Mouse (Mus musculus) liver, embryonic 14.5 days (tissue): Measurements from ENCODE around the gene Calhm2. TPM values are rescaled to one million over a fixed set of nuclear protein-coding genes. Genes with fewer than 3 reads are reported as not detected.

Experiments used
- ATAC-seq: fragments of 200-750 bp; cut with Nextera tagmentation; 2 replicates; pipeline ENCODE4 v1.8.0; 2017; ENCODE audit warnings: moderate number of reproducible peaks, mild to moderate bottlenecking, moderate library complexity; ENCODE audit not compliant: insufficient read depth
- DNase-seq, 3 experiments: peaks; one replicate each; pipeline ENCODE4 v3.0.0-alpha.2; 2012 to 2013; ENCODE audit warnings: low read depth in 3 of 3, low spot score in 3 of 3
- H3K27ac ChIP-seq: fragments of 300-500 bp; sonication (generic); 2 replicates; pipeline ENCODE4 v1.5.1; 2014; ENCODE audit warnings: moderate library complexity, mild to moderate bottlenecking, control low read depth, inconsistent platforms
- H3K27me3 ChIP-seq: fragments of 300-500 bp; sonication (generic); 2 replicates; pipeline ENCODE4 v1.6.1; 2014; ENCODE audit warnings: mild to moderate bottlenecking, low read length, moderate library complexity; ENCODE audit not compliant: control insufficient read depth, insufficient read depth
- H3K36me3 ChIP-seq: fragments of 300-500 bp; sonication (generic); replicated peaks from 2 replicates; pipeline ENCODE4 v1.6.1; 2014; ENCODE audit warnings: low read depth; ENCODE audit not compliant: control insufficient read depth, insufficient read depth
- H3K4me1 ChIP-seq, 2 experiments: fragments of 200-500 bp in 1 of 2; fragments of 300-500 bp in 1 of 2; sonication (generic) in 1 of 2; replicated peaks; 2 replicates each; pipeline ENCODE4 v1.6.1; 2012 to 2014; ENCODE audit warnings: antibody characterized with exemption in 1 of 2, inconsistent platforms in 1 of 2, low read length in 1 of 2; ENCODE audit not compliant: control insufficient read depth in 2 of 2, insufficient read depth in 2 of 2
- H3K4me2 ChIP-seq: fragments of 300-500 bp; sonication (generic); 2 replicates; pipeline ENCODE4 v1.6.1; 2014; ENCODE audit warnings: low read depth, mild to moderate bottlenecking, control low read depth, moderate library complexity
- H3K4me3 ChIP-seq, 2 experiments: fragments of 200-500 bp in 1 of 2; fragments of 300-500 bp in 1 of 2; sonication (generic) in 1 of 2; 2 replicates each; pipeline ENCODE4 v1.5.1; 2012 to 2014; ENCODE audit warnings: low read depth in 2 of 2, low read length in 2 of 2, mild to moderate bottlenecking in 2 of 2, control low read depth in 1 of 2, inconsistent platforms in 1 of 2, moderate library complexity in 1 of 2; ENCODE audit not compliant: insufficient read depth in 1 of 2
- H3K9ac ChIP-seq: fragments of 300-500 bp; sonication (generic); replicated peaks from 2 replicates; pipeline ENCODE4 v1.6.1; 2014; ENCODE audit warnings: mild to moderate bottlenecking, control low read depth, moderate library complexity
- H3K9me3 ChIP-seq: fragments of 300-500 bp; sonication (generic); 2 replicates; pipeline ENCODE4 v1.6.1; 2016; ENCODE audit warnings: low read length, mixed read lengths; ENCODE audit not compliant: control insufficient read depth
- CTCF ChIP-seq: IDR thresholded peaks from 2 replicates; pipeline ENCODE4 v1.5.1; 2016; ENCODE audit warnings: antibody characterized with exemption, low read depth, control low read depth
- EP300 ChIP-seq: IDR thresholded peaks from 2 replicates; pipeline ENCODE4 v1.6.1; 2016; ENCODE audit warnings: antibody characterized with exemption, low read depth
- WGBS: fragments of 180-500 bp; shearing (Covaris S2); extraction: QIAGEN DNeasy Blood & Tissue Kit; methylation state at CpG from one replicate; pipeline ENCODE4 v1.1.7; 2014; ENCODE audit not compliant: insufficient replicate concordance; 5-methylcytosine and 5-hydroxymethylcytosine counted together
- polyA plus RNA-seq, 2 experiments: library from polyadenylated mRNA; depleted of rRNA in 1 of 2; stranded (reverse) in 1 of 2; unstranded in 1 of 2; fragments of >200 nt; fragmentation: Nextera tagmentation in 1 of 2; extraction: Ambion mirVana in 1 of 2; gene quantifications; 2 replicates each; pipeline versions ENCODE4 v1.2.1 to v1.2.3; 2012 to 2014

The Calhm2 gene
- polyA plus RNA-seq, 2 experiments, result 0.29 to 1.5 TPM

GRCm38 (mm10) chr19:47104641-47105271 is 33.3 kb downstream of the Calhm2 start:
- Histone ChIP-seq H3K4me3 (no peak overlapping the region), H3K9ac (no peak overlapping the region), H3K36me3 (peaks cover 68% of the 10 kb centered on the region), H3K9me3 (no peaks in the 10 kb centered on the region), H3K4me2 (no peak overlapping the region), H3K27me3 (no peaks in the 10 kb centered on the region), H3K27ac (no peak overlapping the region), H3K4me1 (no peaks in the 10 kb centered on the region)
- 81% methylated on average over 9 of the region's 9 CpGs for WGBS
- TF ChIP-seq CTCF, result no peak
- TF ChIP-seq EP300, result no peak
- ATAC-seq (no peak), DNase-seq (no peak)

- no peak overlapping the region for H3K27ac ChIP-seq
- TF ChIP-seq EP300, result no peak
- TF ChIP-seq CTCF, result no peak
- DNase-seq, result no peak
- peaks cover 56% of the 10 kb centered on the region for H3K36me3 ChIP-seq
- no peak for ATAC-seq
- H3K9ac ChIP-seq, result no peak overlapping the region
- H3K4me3 ChIP-seq, result no peak overlapping the region
- 71% methylated on average over 5 of the region's 5 CpGs for WGBS
- H3K27me3 ChIP-seq, result no peaks in the 10 kb centered on the region
- no peaks in the 10 kb centered on the region for H3K9me3 ChIP-seq
- H3K4me1 ChIP-seq, result no peaks in the 10 kb centered on the region
- H3K4me2 ChIP-seq, result no peak overlapping the region
These were observed 37.0 kb downstream of the Calhm2 start for GRCm38 (mm10) chr19:47101080-47101479.

DNA sequence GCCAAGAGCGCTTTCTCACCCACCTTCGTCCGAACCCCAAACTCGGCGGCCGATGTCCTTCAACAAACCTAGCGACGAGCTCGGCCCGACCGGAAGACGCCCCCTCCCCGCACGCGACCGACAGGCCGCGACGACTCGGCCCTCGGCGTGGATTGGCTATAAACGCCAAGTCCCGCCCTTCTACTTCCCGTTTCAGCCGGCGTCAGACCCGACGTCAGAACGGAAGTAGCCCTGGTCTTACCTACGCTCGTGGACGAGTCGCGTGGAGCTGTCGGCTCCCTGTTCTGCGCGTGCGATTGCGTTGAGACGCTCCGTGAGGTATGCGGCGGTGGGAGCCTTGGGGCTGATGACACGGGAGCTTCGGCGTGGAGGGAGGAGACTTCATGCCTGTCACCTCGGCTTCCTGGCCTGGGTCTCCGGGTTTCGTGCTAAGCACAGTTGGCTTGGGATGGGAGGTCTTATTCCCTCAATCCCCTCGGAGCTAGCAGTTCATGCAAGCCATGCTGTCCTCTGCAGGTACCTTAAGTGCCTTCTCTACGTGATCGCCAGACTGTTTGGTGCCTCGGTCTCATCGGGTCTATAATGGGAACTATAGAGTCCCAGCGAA is 47.4 kb downstream of the Calhm2 start, which contains the start of the genes Usmg5 and Pdcd11:
Usmg5 (minus strand) TSS at position 98 of the 607 bp plus-strand sequence.
Pdcd11 (plus strand) TSS at position 219 of the 607 bp plus-strand sequence.
- no peaks in the 10 kb centered on the region for H3K9me3 ChIP-seq
- no peaks in the 10 kb centered on the region for H3K27me3 ChIP-seq
- H3K27ac ChIP-seq, result peak within 1 kb of the TSS; percentile 32
- TF ChIP-seq EP300 (no peak), CTCF (no peak)
- peaks cover 8 to 13% of the 10 kb centered on the region in 2 experiments for H3K4me1 ChIP-seq
- peaks cover 11% of the 10 kb centered on the region for H3K36me3 ChIP-seq
- H3K9ac ChIP-seq, result peak within 1 kb of the TSS; percentile 98
- DNase-seq (peak; percentile 88 to 90 (median 90)), ATAC-seq (peak; percentile 97)
- under 1% methylated on average over 56 of the region's 56 CpGs for WGBS
- peak within 1 kb of the TSS; percentile 90 to 93 for H3K4me3 ChIP-seq
- peak within 1 kb of the TSS; percentile 95 for H3K4me2 ChIP-seq

DNA sequence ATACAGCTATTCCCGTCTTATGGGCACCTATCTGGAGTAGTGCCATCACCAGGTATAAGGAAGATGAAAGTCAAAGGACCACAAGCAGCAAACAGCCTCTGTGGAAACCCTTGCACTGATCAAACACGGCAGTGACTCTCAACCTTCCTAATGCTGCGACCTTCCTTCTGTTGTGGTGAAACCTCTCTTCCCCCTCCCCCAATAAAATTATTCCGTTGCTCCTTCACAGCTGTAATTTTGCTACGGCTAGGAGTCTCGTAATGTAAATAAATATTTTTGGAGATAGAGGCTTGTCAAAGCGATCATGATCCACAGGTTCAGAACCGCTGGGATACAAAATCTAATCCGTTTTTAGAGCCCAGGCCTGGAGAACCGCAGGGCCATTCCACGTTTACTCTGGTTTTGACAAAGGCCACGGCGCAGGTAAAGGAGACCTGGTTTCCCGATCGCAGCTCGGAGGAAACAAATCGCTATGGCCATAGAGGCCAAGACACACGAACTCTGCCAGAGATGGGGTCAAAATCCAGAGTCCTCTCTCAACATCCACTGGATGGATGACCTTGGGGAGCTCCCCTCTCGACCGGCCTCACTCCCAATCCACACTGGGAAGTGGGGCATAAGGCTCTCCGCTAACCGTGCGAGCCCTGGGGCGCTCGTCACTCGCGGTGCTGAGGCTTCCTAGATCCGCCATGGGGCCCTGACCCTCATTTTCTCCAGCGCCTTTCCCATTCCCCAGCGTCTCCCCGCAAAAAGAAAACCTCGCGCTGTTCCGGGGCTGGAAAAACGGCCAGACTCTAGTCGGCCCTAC is 48.2 kb downstream of the Calhm2 start:
- peak; percentile 67 for ATAC-seq
- DNase-seq, result peak in 1 of 3 experiments; percentile 9
- peak overlapping the region; percentile 98 for H3K9ac ChIP-seq
- peaks cover 15% of the 10 kb centered on the region for H3K36me3 ChIP-seq
- WGBS, result 2% methylated on average over 36 of the region's 36 CpGs
- no peaks in the 10 kb centered on the region for H3K27me3 ChIP-seq
- no peaks in the 10 kb centered on the region for H3K9me3 ChIP-seq
- H3K4me3 ChIP-seq, result peak overlapping the region; percentile 90 to 93
- H3K4me2 ChIP-seq, result peak overlapping the region; percentile 95
- TF ChIP-seq CTCF (no peak), EP300 (no peak)
- H3K27ac ChIP-seq, result peak overlapping the region; percentile 32
- peaks cover 8 to 13% of the 10 kb centered on the region in 2 experiments for H3K4me1 ChIP-seq

GRCm38 (mm10) chr19:47088226-47088625 is 49.9 kb downstream of the Calhm2 start:
- DNase-seq (no peak), ATAC-seq (no peak)
- WGBS, result 70% methylated on average over 3 of the region's 3 CpGs
- no peak overlapping the region for H3K27ac ChIP-seq
- peaks cover 8 to 13% of the 10 kb centered on the region in 2 experiments for H3K4me1 ChIP-seq
- no peaks in the 10 kb centered on the region for H3K9me3 ChIP-seq
- H3K4me2 ChIP-seq, result peak overlapping the region; percentile 95; the same call in 1 of the 2 replicates
- H3K27me3 ChIP-seq, result no peaks in the 10 kb centered on the region
- peaks cover 29% of the 10 kb centered on the region for H3K36me3 ChIP-seq
- H3K9ac ChIP-seq, result no peak overlapping the region
- TF ChIP-seq EP300, result no peak
- no peak for TF ChIP-seq CTCF
- H3K4me3 ChIP-seq, result no peak overlapping the region
